Mouse (Mus musculus) limb, embryonic 15.5 days (tissue): ENCODE results near the gene Speg. TPM values are rescaled to one million over a fixed set of nuclear protein-coding genes. Genes with fewer than 3 reads are reported as not detected.

Source experiments
- ATAC-seq: fragments of 200-750 bp; cut with Nextera tagmentation; 2 replicates; pipeline ENCODE4 v1.8.0; 2017; ENCODE audit warnings: low read depth, moderate TSS enrichment; ENCODE audit not compliant: insufficient number of reproducible peaks, low FRiP score, low TSS enrichment
- H3K27ac ChIP-seq: fragments of 300-500 bp; sonication (generic); 2 replicates; pipeline ENCODE4 v1.5.1; 2015; ENCODE audit warnings: moderate library complexity, mild to moderate bottlenecking, inconsistent platforms
- H3K27me3 ChIP-seq: fragments of 300-500 bp; sonication (generic); 2 replicates; pipeline ENCODE4 v1.6.1; 2015; ENCODE audit warnings: inconsistent platforms
- H3K36me3 ChIP-seq: fragments of 300-500 bp; sonication (generic); 2 replicates; pipeline ENCODE4 v1.6.1; 2015; ENCODE audit warnings: inconsistent platforms
- H3K4me1 ChIP-seq: fragments of 300-500 bp; sonication (generic); 2 replicates; pipeline ENCODE4 v1.6.1; 2015; ENCODE audit warnings: inconsistent platforms
- H3K4me2 ChIP-seq: fragments of 300-500 bp; sonication (generic); 2 replicates; pipeline ENCODE4 v1.6.1; 2015; ENCODE audit warnings: mild to moderate bottlenecking, inconsistent platforms
- H3K4me3 ChIP-seq: fragments of 300-500 bp; sonication (generic); 2 replicates; pipeline ENCODE4 v1.5.1; 2015; ENCODE audit warnings: mild to moderate bottlenecking, inconsistent platforms
- H3K9ac ChIP-seq: fragments of 300-500 bp; sonication (generic); 2 replicates; pipeline ENCODE4 v1.6.1; 2015; ENCODE audit warnings: inconsistent platforms
- H3K9me3 ChIP-seq: fragments of 300-500 bp; sonication (generic); 2 replicates; pipeline ENCODE4 v1.6.1; 2016; ENCODE audit warnings: inconsistent platforms
- WGBS: fragments of 180-500 bp; shearing (Covaris S2); methylation state at CpG from one replicate; pipeline ENCODE4 v1.1.7; 2015; 5-methylcytosine and 5-hydroxymethylcytosine counted together
- polyA plus RNA-seq: library from polyadenylated mRNA; unstranded; fragments of >200 nt; fragmentation: Nextera tagmentation; extraction: Ambion mirVana; gene quantifications from 2 replicates; pipeline ENCODE4 v1.2.1, GENCODE M21; 2015

Gene Speg
- polyA plus RNA-seq, 1 experiment from 2014 or later = 15.4 TPM

GRCm38 (mm10) chr1:75345036-75345935, 29.8 kb upstream of the Speg start:
- WGBS = 40% methylated on average over 20 of the region's 20 CpGs
- no peak overlapping the region for H3K9ac ChIP-seq
- no peaks in the 10 kb centered on the region for H3K36me3 ChIP-seq
- ATAC-seq = no peak
- H3K4me2 ChIP-seq = 0 out of 2 replicates have a peak overlapping the region, but pooled peaks have one; percentile 12
- H3K4me3 ChIP-seq = no peak overlapping the region
- no peak overlapping the region; the same call in 1 of the 2 replicates for H3K27ac ChIP-seq
- peaks cover 27% of the 10 kb centered on the region for H3K4me1 ChIP-seq
- H3K27me3 ChIP-seq = peaks cover 5% of the 10 kb centered on the region; the same call in 1 of the 2 replicates
- H3K9me3 ChIP-seq = no peaks in the 10 kb centered on the region

- Histone ChIP-seq H3K27ac (no peak overlapping the region), H3K36me3 (no peaks in the 10 kb centered on the region), H3K4me3 (no peak overlapping the region), H3K4me2 (no peak overlapping the region), H3K27me3 (0 out of 2 replicates have a peak, but pooled peaks cover 5% of the 10 kb centered on the region), H3K9me3 (no peaks in the 10 kb centered on the region), H3K9ac (no peak overlapping the region), H3K4me1 (peaks cover 25% of the 10 kb centered on the region)
- ATAC-seq = no peak
- WGBS = 56% methylated on average over 5 of the region's 5 CpGs
These were observed 27.8 kb upstream of the Speg start for GRCm38 (mm10) chr1:75347279-75347678.

GRCm38 (mm10) chr1:75349275-75349674, 25.8 kb upstream of the Speg start:
- Histone ChIP-seq H3K27me3 (no peaks in the 10 kb centered on the region), H3K36me3 (no peaks in the 10 kb centered on the region), H3K27ac (no peak overlapping the region), H3K9me3 (no peaks in the 10 kb centered on the region), H3K9ac (no peak overlapping the region), H3K4me1 (peaks cover 20% of the 10 kb centered on the region), H3K4me2 (no peak overlapping the region), H3K4me3 (no peak overlapping the region)
- WGBS = 41% methylated on average over 5 of the region's 5 CpGs
- no peak for ATAC-seq

GRCm38 (mm10) chr1:75357261-75357660, 17.8 kb upstream of the Speg start:
- peaks cover 23% of the 10 kb centered on the region for H3K4me1 ChIP-seq
- H3K9me3 ChIP-seq = no peaks in the 10 kb centered on the region
- H3K4me3 ChIP-seq = no peak overlapping the region
- H3K27me3 ChIP-seq = peaks cover 37% of the 10 kb centered on the region
- ATAC-seq = no peak
- H3K9ac ChIP-seq = no peak overlapping the region
- H3K4me2 ChIP-seq = no peak overlapping the region
- WGBS = 70% methylated on average over 7 of the region's 7 CpGs
- H3K36me3 ChIP-seq = no peaks in the 10 kb centered on the region
- no peak overlapping the region for H3K27ac ChIP-seq

GRCm38 (mm10) chr1:75358009-75358408, 17.1 kb upstream of the Speg start:
- H3K36me3 ChIP-seq = no peaks in the 10 kb centered on the region
- H3K9ac ChIP-seq = no peak overlapping the region
- no peak overlapping the region for H3K4me3 ChIP-seq
- peaks cover 45% of the 10 kb centered on the region for H3K27me3 ChIP-seq
- H3K4me1 ChIP-seq = peaks cover 23% of the 10 kb centered on the region
- no peak overlapping the region for H3K27ac ChIP-seq
- no peak overlapping the region for H3K4me2 ChIP-seq
- 89% methylated on average over 4 of the region's 4 CpGs for WGBS
- no peak for ATAC-seq
- H3K9me3 ChIP-seq = no peaks in the 10 kb centered on the region

DNA sequence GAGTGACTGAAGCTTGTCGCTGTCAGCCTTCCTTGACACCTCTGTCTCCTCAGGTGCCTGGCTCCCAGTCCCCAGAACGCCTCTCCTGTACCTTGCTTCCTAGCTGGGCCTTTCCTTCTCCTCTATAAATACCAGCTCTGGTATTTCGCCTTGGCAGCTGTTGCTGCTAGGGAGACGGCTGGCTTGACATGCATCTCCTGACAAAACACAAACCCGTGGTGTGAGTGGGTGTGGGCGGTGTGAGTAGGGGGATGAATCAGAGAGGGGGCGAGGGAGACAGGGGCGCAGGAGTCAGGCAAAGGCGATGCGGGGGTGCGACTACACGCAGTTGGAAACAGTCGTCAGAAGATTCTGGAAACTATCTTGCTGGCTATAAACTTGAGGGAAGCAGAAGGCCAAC, 15.8 kb upstream of the Speg start:
- Histone ChIP-seq H3K27me3 (peaks cover 45% of the 10 kb centered on the region), H3K36me3 (no peaks in the 10 kb centered on the region)

DNA sequence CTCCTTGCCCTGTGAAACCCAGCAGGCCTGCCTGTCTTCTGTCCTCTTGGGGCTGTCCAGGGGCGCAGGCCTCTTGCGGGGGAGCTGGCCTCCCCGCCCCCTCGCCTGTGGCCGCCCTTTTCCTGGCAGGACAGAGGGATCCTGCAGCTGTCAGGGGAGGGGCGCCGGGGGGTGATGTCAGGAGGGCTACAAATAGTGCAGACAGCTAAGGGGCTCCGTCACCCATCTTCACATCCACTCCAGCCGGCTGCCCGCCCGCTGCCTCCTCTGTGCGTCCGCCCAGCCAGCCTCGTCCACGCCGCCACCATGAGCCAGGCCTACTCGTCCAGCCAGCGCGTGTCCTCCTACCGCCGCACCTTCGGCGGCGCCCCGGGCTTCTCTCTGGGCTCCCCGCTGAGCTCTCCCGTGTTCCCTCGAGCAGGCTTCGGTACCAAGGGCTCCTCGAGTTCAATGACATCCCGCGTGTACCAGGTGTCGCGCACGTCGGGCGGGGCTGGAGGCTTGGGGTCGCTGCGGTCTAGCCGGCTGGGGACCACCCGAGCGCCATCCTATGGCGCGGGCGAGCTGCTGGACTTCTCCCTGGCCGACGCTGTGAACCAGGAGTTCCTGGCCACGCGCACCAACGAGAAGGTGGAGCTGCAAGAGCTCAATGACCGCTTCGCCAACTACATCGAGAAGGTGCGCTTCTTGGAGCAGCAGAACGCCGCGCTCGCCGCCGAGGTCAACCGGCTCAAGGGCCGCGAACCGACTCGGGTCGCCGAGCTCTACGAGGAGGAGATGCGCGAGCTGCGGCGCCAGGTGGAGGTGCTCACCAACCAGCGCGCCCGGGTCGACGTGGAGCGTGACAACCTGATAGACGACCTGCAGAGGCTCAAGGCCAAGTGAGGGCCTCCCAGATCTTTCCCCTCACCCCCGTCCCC, 14.7 kb upstream of the Speg start, which contains the start of gene Des:
Des (plus strand) TSS at position 218 of the 920 bp plus-strand sequence.
- H3K4me2 ChIP-seq = peak within 1 kb of the TSS; percentile 62
- peak; percentile 48 for ATAC-seq
- H3K9me3 ChIP-seq = no peaks in the 10 kb centered on the region
- peaks cover 45% of the 10 kb centered on the region for H3K27me3 ChIP-seq
- H3K27ac ChIP-seq = peak within 1 kb of the TSS; percentile 43; the same call in 1 of the 2 replicates
- WGBS = 3% methylated on average over 80 of the region's 80 CpGs
- peaks cover 23% of the 10 kb centered on the region for H3K4me1 ChIP-seq
- no peaks in the 10 kb centered on the region for H3K36me3 ChIP-seq
- H3K9ac ChIP-seq = 0 out of 2 replicates have a peak within 1 kb of the TSS, but pooled peaks have one; percentile 35
- peak within 1 kb of the TSS; percentile 38 for H3K4me3 ChIP-seq

More for the DNA sequence above, 15.8 kb upstream of the Speg start:
- Histone ChIP-seq H3K27ac (no peak overlapping the region; the same call in 1 of the 2 replicates), H3K4me3 (no peak overlapping the region), H3K9me3 (no peaks in the 10 kb centered on the region), H3K9ac (no peak overlapping the region), H3K4me1 (peaks cover 23% of the 10 kb centered on the region), H3K4me2 (no peak overlapping the region)
- ATAC-seq = no peak
- 50% methylated on average over 13 of the region's 13 CpGs for WGBS

GRCm38 (mm10) chr1:75361123-75361522, 14.0 kb upstream of the Speg start:
- Histone ChIP-seq H3K36me3 (no peaks in the 10 kb centered on the region), H3K4me2 (0 out of 2 replicates have a peak overlapping the region, but pooled peaks have one; percentile 7), H3K27me3 (peaks cover 45% of the 10 kb centered on the region), H3K27ac (no peak overlapping the region), H3K4me3 (peak overlapping the region; percentile 38), H3K4me1 (peaks cover 23% of the 10 kb centered on the region), H3K9me3 (no peaks in the 10 kb centered on the region), H3K9ac (no peak overlapping the region)
- 48% methylated on average over 4 of the region's 4 CpGs for WGBS
- no peak for ATAC-seq

DNA sequence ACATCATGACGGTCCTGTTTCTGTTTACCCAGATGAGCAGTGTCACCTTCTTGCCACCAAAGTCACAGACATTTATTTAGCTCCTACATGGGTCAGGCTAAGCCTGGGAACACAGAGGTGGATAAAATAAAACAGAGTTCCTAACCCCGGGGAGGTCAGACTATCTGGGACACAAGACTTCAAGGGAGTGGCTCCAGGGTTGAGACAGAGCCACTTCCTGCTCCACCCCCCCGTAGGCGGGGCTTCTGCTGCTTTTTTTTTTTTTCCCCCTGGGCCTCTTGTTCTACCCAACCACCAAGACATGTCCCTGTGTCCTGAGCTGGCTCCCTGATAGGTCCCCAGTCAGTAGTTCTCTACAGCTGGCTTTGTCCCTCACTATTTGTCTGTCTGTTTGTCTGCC, 13.3 kb upstream of the Speg start:
- Histone ChIP-seq H3K27me3 (peaks cover 45% of the 10 kb centered on the region), H3K27ac (no peak overlapping the region), H3K9ac (no peak overlapping the region), H3K4me1 (peaks cover 23% of the 10 kb centered on the region), H3K36me3 (no peaks in the 10 kb centered on the region), H3K4me3 (no peak overlapping the region), H3K4me2 (0 out of 2 replicates have a peak overlapping the region, but pooled peaks have one; percentile 7), H3K9me3 (no peaks in the 10 kb centered on the region)
- 36% methylated on average over 4 of the region's 4 CpGs for WGBS
- ATAC-seq = no peak

DNA sequence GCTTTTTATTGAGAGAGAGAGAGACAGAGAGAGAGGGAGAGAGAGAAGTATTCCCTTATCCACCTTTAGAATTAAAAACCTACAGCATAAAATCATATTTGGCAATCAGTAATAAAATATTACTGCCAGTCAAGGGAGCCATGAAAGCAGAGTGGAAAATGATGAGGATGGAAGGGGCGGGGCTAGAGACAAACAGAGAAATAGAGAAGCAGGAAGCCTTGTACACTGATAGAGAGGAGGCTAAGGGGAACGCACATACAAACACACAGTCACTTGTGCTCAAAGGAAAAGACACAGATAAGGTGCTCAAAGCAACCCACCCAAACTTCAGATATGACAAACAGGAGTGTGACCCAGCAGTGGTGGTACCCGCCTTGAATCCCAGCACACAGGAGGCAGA, 11.2 kb upstream of the Speg start:
- Histone ChIP-seq H3K27ac (no peak overlapping the region), H3K27me3 (peaks cover 36% of the 10 kb centered on the region), H3K4me2 (no peak overlapping the region), H3K4me3 (no peak overlapping the region), H3K9ac (no peak overlapping the region), H3K4me1 (peaks cover 18% of the 10 kb centered on the region), H3K36me3 (no peaks in the 10 kb centered on the region), H3K9me3 (no peaks in the 10 kb centered on the region)
- whole genome bisulfite sequencing = 83% methylated on average over 3 of the region's 3 CpGs
- ATAC-seq = no peak

- H3K9me3 ChIP-seq = no peaks in the 10 kb centered on the region
- no peak for ATAC-seq
- H3K27me3 ChIP-seq = peaks cover 32% of the 10 kb centered on the region
These were observed 9.5 kb upstream of the Speg start for GRCm38 (mm10) chr1:75365510-75366137.

More at GRCm38 (mm10) chr1:75365510-75366137, 9.5 kb upstream of the Speg start:
- H3K9ac ChIP-seq = no peak overlapping the region
- no peak overlapping the region for H3K4me2 ChIP-seq
- H3K4me1 ChIP-seq = peaks cover 8% of the 10 kb centered on the region
- H3K36me3 ChIP-seq = no peaks in the 10 kb centered on the region
- H3K27ac ChIP-seq = no peak overlapping the region
- H3K4me3 ChIP-seq = no peak overlapping the region
- WGBS = 69% methylated on average over 14 of the region's 14 CpGs
